Mouse (Mus musculus) lung, embryonic 14.5 days (tissue): ENCODE results near the gene Dnajb6. TPM values are rescaled to one million over a fixed set of nuclear protein-coding genes. Genes with fewer than 3 reads are reported as not detected.

Experiments used
- ATAC-seq: fragments of 200-750 bp; cut with Nextera tagmentation; 2 replicates; pipeline ENCODE4 v1.8.0; 2017; ENCODE audit warnings: mild to moderate bottlenecking, moderate TSS enrichment, moderate library complexity; ENCODE audit not compliant: insufficient read depth
- DNase-seq: peaks from one replicate; pipeline ENCODE4 v3.0.0-alpha.2; 2015
- H3K27ac ChIP-seq: fragments of 300-500 bp; sonication (generic); 2 replicates; pipeline ENCODE4 v1.5.1; 2014; ENCODE audit warnings: low read depth, mild to moderate bottlenecking, moderate library complexity
- H3K27me3 ChIP-seq: fragments of 300-500 bp; sonication (generic); 2 replicates; pipeline ENCODE4 v1.6.1; 2014; ENCODE audit warnings: low read length, control low read depth; ENCODE audit not compliant: insufficient read depth
- H3K36me3 ChIP-seq: fragments of 300-500 bp; sonication (generic); 2 replicates; pipeline ENCODE4 v1.6.1; 2014; ENCODE audit warnings: control low read depth; ENCODE audit not compliant: insufficient read depth
- H3K4me1 ChIP-seq: fragments of 300-500 bp; sonication (generic); 2 replicates; pipeline ENCODE4 v1.6.1; 2014; ENCODE audit warnings: antibody characterized with exemption, control low read depth; ENCODE audit not compliant: insufficient read depth
- H3K4me2 ChIP-seq: fragments of 300-500 bp; sonication (generic); 2 replicates; pipeline ENCODE4 v1.6.1; 2014; ENCODE audit warnings: mild to moderate bottlenecking
- H3K4me3 ChIP-seq: fragments of 300-500 bp; sonication (generic); 2 replicates; pipeline ENCODE4 v1.5.1; 2014; ENCODE audit warnings: low read depth, low read length
- H3K9ac ChIP-seq: fragments of 300-500 bp; sonication (generic); 2 replicates; pipeline ENCODE4 v1.6.1; 2014
- H3K9me3 ChIP-seq: fragments of 300-500 bp; sonication (generic); 2 replicates; pipeline ENCODE4 v1.6.1; 2016; ENCODE audit warnings: low read depth, low read length, control low read depth
- CTCF ChIP-seq: IDR thresholded peaks from 2 replicates; pipeline ENCODE4 v1.5.1; 2016; ENCODE audit warnings: antibody characterized with exemption, low read depth
- WGBS: fragments of 180-500 bp; shearing (Covaris S2); extraction: QIAGEN DNeasy Blood & Tissue Kit; methylation state at CpG from one replicate; pipeline ENCODE4 v1.1.7; 2014; 5-methylcytosine and 5-hydroxymethylcytosine counted together
- polyA plus RNA-seq: library from polyadenylated mRNA; unstranded; fragments of >200 nt; fragmentation: Nextera tagmentation; extraction: Ambion mirVana; gene quantifications from 2 replicates; pipeline ENCODE4 v1.2.1, GENCODE M21; 2014

Gene Dnajb6
- polyA plus RNA-seq, 1 experiment from 2014 or later: 143 TPM

DNA sequence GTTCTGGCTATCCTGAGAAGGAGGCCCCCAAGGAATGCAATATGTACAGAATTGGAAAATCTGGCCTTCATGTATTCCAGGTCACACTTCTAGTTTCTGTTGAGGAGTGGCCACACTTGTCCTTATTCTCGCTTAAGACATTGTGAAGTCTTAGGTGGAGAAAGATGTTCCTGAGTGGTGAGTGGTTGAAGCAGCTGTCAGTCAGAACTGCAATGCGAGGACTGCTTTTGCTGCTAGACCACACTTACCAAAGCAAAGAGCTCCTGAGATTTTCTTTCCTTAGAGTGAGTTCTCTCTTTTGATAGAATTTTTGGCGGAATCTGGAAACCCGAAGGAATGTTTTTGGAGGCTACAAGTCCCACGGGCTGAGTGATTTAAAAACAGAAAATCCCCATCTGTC lies 112.0 kb downstream of the Dnajb6 start:
- Histone ChIP-seq H3K4me3 (no peak overlapping the region), H3K4me2 (no peak overlapping the region), H3K27me3 (no peaks in the 10 kb centered on the region), H3K9me3 (no peaks in the 10 kb centered on the region), H3K4me1 (no peaks in the 10 kb centered on the region), H3K36me3 (no peaks in the 10 kb centered on the region), H3K27ac (no peak overlapping the region), H3K9ac (no peak overlapping the region)
- DNase-seq: no peak
- 80% methylated on average over 5 of the region's 5 CpGs for WGBS
- TF ChIP-seq CTCF: no peak
- ATAC-seq: no peak

DNA sequence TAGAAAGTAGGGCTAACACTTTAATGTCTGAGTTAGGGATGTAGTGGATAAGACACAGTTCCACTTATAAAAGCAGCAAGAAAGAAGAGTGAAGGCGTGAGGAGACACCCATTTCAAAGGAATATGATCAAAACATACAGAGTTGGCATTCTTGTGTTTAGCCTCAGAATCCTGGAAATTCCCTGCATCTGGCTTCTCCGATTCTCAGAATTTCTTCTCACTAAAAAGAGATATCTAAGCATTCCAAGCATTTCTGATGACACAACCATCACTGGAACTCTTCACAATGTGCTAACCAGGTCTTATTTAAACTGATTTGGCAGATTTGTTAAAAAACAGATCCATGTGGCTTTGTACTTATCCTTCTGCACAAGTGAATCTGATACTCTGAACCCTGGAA lies 112.6 kb downstream of the Dnajb6 start:
- no peak for DNase-seq
- Histone ChIP-seq H3K9me3 (no peaks in the 10 kb centered on the region), H3K27me3 (no peaks in the 10 kb centered on the region), H3K36me3 (no peaks in the 10 kb centered on the region), H3K4me1 (no peaks in the 10 kb centered on the region), H3K4me3 (no peak overlapping the region), H3K27ac (no peak overlapping the region), H3K9ac (no peak overlapping the region), H3K4me2 (no peak overlapping the region)
- ATAC-seq: no peak
- TF ChIP-seq CTCF: no peak
- 76% methylated on average over 2 of the region's 2 CpGs for WGBS

DNA sequence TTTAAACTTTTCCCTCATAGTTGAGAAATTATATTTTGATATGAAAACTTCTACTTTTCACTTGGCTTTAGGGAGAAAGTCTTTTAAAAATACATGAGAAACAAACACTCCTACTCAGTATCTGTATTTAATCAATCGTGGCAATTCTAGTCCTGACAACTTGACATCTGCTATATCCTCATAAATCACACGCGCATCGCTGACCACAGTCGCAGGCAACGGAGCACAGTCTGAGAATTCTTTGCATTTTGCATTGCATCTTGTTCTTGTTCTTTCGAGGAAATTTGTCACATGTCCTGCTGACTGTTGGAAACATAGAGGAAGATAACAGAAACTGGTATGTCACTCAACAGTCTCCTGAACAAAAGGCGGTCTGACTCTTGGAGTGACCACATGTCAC lies 116.9 kb downstream of the Dnajb6 start:
- 55% methylated on average over 8 of the region's 8 CpGs for WGBS
- Histone ChIP-seq H3K4me3 (no peak overlapping the region), H3K27ac (no peak overlapping the region), H3K9me3 (no peaks in the 10 kb centered on the region), H3K27me3 (no peaks in the 10 kb centered on the region), H3K36me3 (no peaks in the 10 kb centered on the region), H3K4me2 (no peak overlapping the region), H3K9ac (no peak overlapping the region), H3K4me1 (no peaks in the 10 kb centered on the region)
- ATAC-seq (no peak), DNase-seq (no peak)
- TF ChIP-seq CTCF: no peak

DNA sequence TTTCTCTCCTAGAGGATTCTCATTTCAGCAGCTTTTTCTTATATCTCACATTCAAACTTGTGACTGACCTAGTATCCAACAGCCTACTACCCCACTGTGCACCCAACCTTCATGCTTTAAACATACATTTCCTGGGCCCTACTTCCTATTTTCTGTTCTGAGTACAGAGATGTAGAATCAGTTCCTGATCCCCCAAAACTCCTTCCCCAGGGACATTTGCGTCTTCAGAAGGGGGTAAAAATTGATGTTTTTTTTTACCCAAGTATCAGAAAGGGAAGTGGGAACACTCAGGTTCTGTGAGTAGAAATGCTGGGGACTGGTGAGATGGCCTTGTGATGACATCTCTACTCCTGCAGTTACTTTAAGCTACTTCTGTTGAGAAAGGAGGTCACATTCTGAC lies 117.5 kb downstream of the Dnajb6 start:
- Histone ChIP-seq H3K4me1 (no peaks in the 10 kb centered on the region), H3K9me3 (no peaks in the 10 kb centered on the region), H3K4me2 (no peak overlapping the region), H3K27ac (no peak overlapping the region), H3K9ac (no peak overlapping the region), H3K36me3 (no peaks in the 10 kb centered on the region), H3K27me3 (no peaks in the 10 kb centered on the region), H3K4me3 (no peak overlapping the region)
- ATAC-seq: no peak
- no peak for DNase-seq
- no peak for TF ChIP-seq CTCF
- WGBS: 87% methylated on average over 1 of the region's 1 CpGs

GRCm38 (mm10) chr5:29854376-29854775 lies 118.9 kb downstream of the Dnajb6 start:
- Histone ChIP-seq H3K27me3 (no peaks in the 10 kb centered on the region), H3K4me2 (no peak overlapping the region), H3K4me3 (no peak overlapping the region), H3K9me3 (no peaks in the 10 kb centered on the region), H3K36me3 (no peaks in the 10 kb centered on the region), H3K4me1 (no peaks in the 10 kb centered on the region), H3K27ac (no peak overlapping the region), H3K9ac (no peak overlapping the region)
- WGBS: 84% methylated on average over 5 of the region's 5 CpGs
- TF ChIP-seq CTCF: no peak
- ATAC-seq: no peak
- DNase-seq: peak; percentile 7

DNA sequence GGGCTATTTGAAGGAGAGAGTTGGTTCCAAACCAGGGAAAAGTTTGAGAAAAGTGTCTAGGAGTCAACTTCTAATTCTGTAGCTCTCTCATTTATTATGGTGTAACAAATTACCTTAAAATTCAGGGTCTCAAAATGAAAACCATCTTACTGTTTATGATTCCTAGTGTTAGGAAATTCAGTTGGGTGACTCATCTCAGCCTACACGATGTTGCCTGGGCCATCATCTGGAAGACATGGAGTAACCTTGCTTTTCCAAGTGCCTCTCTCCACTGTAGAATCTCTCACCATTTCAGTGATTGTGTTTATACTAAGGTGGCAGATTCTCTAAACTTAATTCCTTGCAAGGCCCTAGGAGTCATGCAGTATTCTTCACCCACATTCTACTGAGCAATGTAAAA lies 119.5 kb downstream of the Dnajb6 start:
- H3K9ac ChIP-seq: no peak overlapping the region
- H3K27ac ChIP-seq: no peak overlapping the region
- DNase-seq (no peak), ATAC-seq (no peak)
- no peaks in the 10 kb centered on the region for H3K4me1 ChIP-seq
- no peak for TF ChIP-seq CTCF
- H3K4me3 ChIP-seq: no peak overlapping the region
- H3K36me3 ChIP-seq: no peaks in the 10 kb centered on the region
- H3K9me3 ChIP-seq: no peaks in the 10 kb centered on the region
- H3K27me3 ChIP-seq: no peaks in the 10 kb centered on the region
- WGBS: 70% methylated on average over 1 of the region's 1 CpGs
- H3K4me2 ChIP-seq: no peak overlapping the region

GRCm38 (mm10) chr5:29861522-29861921 lies 126.0 kb downstream of the Dnajb6 start:
- Histone ChIP-seq H3K36me3 (no peaks in the 10 kb centered on the region), H3K9me3 (no peaks in the 10 kb centered on the region), H3K4me3 (no peak overlapping the region), H3K4me2 (no peak overlapping the region), H3K27me3 (no peaks in the 10 kb centered on the region), H3K9ac (no peak overlapping the region), H3K4me1 (no peaks in the 10 kb centered on the region), H3K27ac (no peak overlapping the region)
- no peak for TF ChIP-seq CTCF
- WGBS: 53% methylated on average over 3 of the region's 3 CpGs
- DNase-seq (no peak), ATAC-seq (no peak)

DNA sequence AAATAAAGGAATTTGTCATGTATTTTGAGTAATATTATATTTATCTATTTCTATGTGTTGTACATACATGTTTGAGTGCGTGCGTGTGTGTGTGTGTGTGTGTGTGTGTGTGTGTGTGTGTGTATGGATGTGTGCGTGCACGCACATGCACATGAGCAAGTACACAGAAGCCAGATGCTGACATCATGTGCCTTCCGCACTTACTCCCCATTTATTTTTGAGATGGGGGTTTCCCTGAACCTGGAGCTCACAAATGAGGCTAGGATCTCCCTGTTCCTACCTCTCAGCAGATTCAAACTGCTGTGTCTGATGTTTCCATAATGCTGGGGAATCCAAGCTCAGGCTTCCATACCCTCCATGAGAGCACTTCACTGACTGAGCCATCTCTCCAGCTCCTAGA lies 126.9 kb downstream of the Dnajb6 start:
- 90% methylated on average over 5 of the region's 5 CpGs for WGBS
- ATAC-seq: no peak
- no peak for TF ChIP-seq CTCF
- Histone ChIP-seq H3K27me3 (no peaks in the 10 kb centered on the region), H3K9me3 (no peaks in the 10 kb centered on the region), H3K9ac (no peak overlapping the region), H3K4me3 (no peak overlapping the region), H3K36me3 (no peaks in the 10 kb centered on the region), H3K27ac (no peak overlapping the region), H3K4me1 (no peaks in the 10 kb centered on the region), H3K4me2 (no peak overlapping the region)
- DNase-seq: no peak
